Mouse (Mus musculus): ENCODE data around the gene Caln1.
A peak's percentile ranks its signal among the peaks of the same experiment; 100 is the strongest.
"Not testable (repeated sequence)": the region's sequence is repeated elsewhere in the genome, so short reads cannot be mapped to it uniquely, and the experiment has no call there.

Gene Caln1

GRCm38 (mm10) chr5:130547496-130547895 is 178.2 kb downstream of the Caln1 start:
- DNase-seq (ENCODE audit: low spot score): no peak

GRCm38 (mm10) chr5:130553916-130554315 is 184.7 kb downstream of the Caln1 start:
- DNase-seq (ENCODE audit: low spot score): no peak

GRCm38 (mm10) chr5:130563146-130563545 is 193.9 kb downstream of the Caln1 start:
- DNase-seq (ENCODE audit: low spot score): no peak

GRCm38 (mm10) chr5:130566002-130566401 is 196.7 kb downstream of the Caln1 start:
- DNase-seq (ENCODE audit: low spot score): no peak

GRCm38 (mm10) chr5:130577581-130577980 is 208.3 kb downstream of the Caln1 start:
- no peak for DNase-seq (ENCODE audit: low spot score)

GRCm38 (mm10) chr5:130584042-130584441 is 214.8 kb downstream of the Caln1 start:
- DNase-seq (ENCODE audit: low spot score): no peak

GRCm38 (mm10) chr5:130586257-130586656 is 217.0 kb downstream of the Caln1 start:
- no peak for DNase-seq (ENCODE audit: low spot score)

- no peak for DNase-seq (ENCODE audit: low spot score)
Measured at GRCm38 (mm10) chr5:130596541-130596940, 227.3 kb downstream of the Caln1 start.

GRCm38 (mm10) chr5:130613657-130614056 is 244.4 kb downstream of the Caln1 start:
- DNase-seq (ENCODE audit: low spot score): no peak

GRCm38 (mm10) chr5:130614209-130614608 is 245.0 kb downstream of the Caln1 start:
- DNase-seq (ENCODE audit: low spot score): no peak

GRCm38 (mm10) chr5:130620060-130620459 is 250.8 kb downstream of the Caln1 start:
- DNase-seq (ENCODE audit: low spot score): no peak

GRCm38 (mm10) chr5:130623206-130623605 is 254.0 kb downstream of the Caln1 start:
- peak; percentile 3 for DNase-seq (ENCODE audit: low spot score)

GRCm38 (mm10) chr5:130627800-130628199 is 258.5 kb downstream of the Caln1 start:
- DNase-seq (ENCODE audit: low spot score): no peak

- DNase-seq (ENCODE audit: low spot score): no peak
Measured at GRCm38 (mm10) chr5:130635397-130635796, 266.1 kb downstream of the Caln1 start.

GRCm38 (mm10) chr5:130641881-130642280 is 272.6 kb downstream of the Caln1 start:
- no peak for DNase-seq (ENCODE audit: low spot score)

GRCm38 (mm10) chr5:130646126-130646525 is 276.9 kb downstream of the Caln1 start:
- not testable (repeated sequence) for DNase-seq (ENCODE audit: low spot score)

GRCm38 (mm10) chr5:130658141-130658540 is 288.9 kb downstream of the Caln1 start:
- no peak for DNase-seq (ENCODE audit: low spot score)

GRCm38 (mm10) chr5:130666091-130666490 is 296.8 kb downstream of the Caln1 start:
- DNase-seq (ENCODE audit: low spot score): no peak

GRCm38 (mm10) chr5:130672588-130672987 is 303.3 kb downstream of the Caln1 start:
- DNase-seq (ENCODE audit: low spot score): no peak

- DNase-seq (ENCODE audit: low spot score): no peak
Measured at GRCm38 (mm10) chr5:130673092-130673491, 303.8 kb downstream of the Caln1 start.

- DNase-seq (ENCODE audit: low spot score): no peak
Measured at GRCm38 (mm10) chr5:130677895-130678294, 308.6 kb downstream of the Caln1 start.

GRCm38 (mm10) chr5:130685911-130686658 is 316.8 kb downstream of the Caln1 start:
- no peak for DNase-seq (ENCODE audit: low spot score)

GRCm38 (mm10) chr5:130688385-130689138 is 319.3 kb downstream of the Caln1 start:
- no peak for DNase-seq (ENCODE audit: low spot score)
